Mouse (Mus musculus): ENCODE results near the gene Copz2. TPM values are rescaled to one million over a fixed set of nuclear protein-coding genes. Genes with fewer than 3 reads are reported as not detected.
"Not testable (repeated sequence)": the region's sequence is repeated elsewhere in the genome, so short reads cannot be mapped to it uniquely, and the experiment has no call there.

The Copz2 gene
- polyA plus RNA-seq (2015; fragmentation: Nextera tagmentation; extraction: Ambion mirVana) = 140 and 149 TPM in 2 replicates

DNA sequence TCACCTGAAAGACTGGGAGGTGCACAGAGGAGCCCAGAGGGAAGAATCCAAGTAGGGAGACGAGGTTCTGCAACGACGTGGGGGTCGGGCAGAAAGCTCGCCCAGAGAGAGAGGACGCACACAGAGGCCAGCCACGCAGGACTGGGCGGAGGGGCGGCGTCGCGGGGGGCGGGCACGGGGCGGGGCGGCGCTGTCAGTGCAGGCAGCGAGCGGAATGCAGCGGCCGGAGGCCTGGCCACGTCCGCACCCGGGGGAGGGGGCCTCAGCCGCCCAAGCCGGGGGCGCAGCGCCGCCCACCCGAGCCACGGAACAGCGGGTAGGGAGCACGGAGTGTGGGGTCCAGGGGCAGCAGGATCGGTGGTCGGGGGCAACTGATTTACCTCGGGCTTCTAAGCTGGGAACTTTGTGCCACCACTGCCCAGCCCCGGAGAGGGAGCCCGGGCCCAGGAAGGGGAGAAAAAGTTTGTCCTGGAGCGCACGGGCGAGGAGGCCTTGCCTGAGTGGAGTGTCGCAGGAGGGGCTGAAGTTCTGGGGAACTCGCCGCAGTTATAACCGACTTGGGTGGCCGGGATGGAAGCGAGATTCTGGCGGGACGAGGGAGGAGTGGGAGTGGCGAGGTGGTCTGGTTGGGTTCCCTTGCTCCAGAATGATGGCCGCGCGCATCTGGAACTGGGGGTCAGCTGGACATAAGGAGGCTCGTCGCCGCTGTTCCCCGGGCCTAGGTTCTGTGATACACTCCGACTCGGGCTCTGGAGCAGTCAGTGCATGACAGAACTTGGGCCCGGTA lies at the start of gene Copz2:
Gene Copz2 (plus strand): TSS at position 190 of the 787 bp plus-strand sequence.
- Histone ChIP-seq H3K4me1 (peaks cover 20% of the 10 kb centered on the region), H3K9me3 (no peaks in the 10 kb centered on the region), H3K27me3 (no peaks in the 10 kb centered on the region), H3K4me3 (peak within 1 kb of the TSS; percentile 71), H3K9ac (peak within 1 kb of the TSS; percentile 81), H3K36me3 (peaks cover 14% of the 10 kb centered on the region), H3K27ac (peak within 1 kb of the TSS; percentile 75), H3K4me2 (replicated peaks) (peak within 1 kb of the TSS; percentile 90)
- 1% methylated on average over 58 of the region's 60 CpGs for WGBS
- ATAC-seq (ENCODE audit: low FRiP score, low read depth) = peak; percentile 81

DNA sequence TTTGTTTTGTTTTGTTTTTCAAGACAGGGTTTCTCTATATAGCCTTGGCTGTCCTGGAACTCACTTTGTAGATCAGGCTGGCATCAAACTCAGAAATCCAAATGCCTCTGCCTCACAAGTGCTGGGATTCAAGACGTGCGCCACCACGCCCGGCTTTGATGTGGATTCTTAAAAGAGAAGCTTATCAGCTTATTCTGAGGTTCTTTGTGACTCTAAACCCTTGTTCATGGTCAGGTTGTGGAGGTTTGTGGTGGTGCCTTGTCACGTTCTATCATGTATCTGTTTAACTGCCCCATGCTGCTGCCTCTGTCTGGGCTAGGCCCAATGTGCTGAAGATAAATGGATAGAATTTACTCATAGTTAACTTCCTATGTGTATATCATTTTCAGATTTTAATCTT lies 44.1 kb upstream of the Copz2 start:
- H3K27ac ChIP-seq = no peak overlapping the region
- no peaks in the 10 kb centered on the region for H3K27me3 ChIP-seq
- H3K4me2 ChIP-seq (replicated peaks) = no peak overlapping the region
- no peak overlapping the region for H3K9ac ChIP-seq
- no peaks in the 10 kb centered on the region for H3K9me3 ChIP-seq
- H3K36me3 ChIP-seq = peaks cover 93% of the 10 kb centered on the region
- H3K4me1 ChIP-seq = no peaks in the 10 kb centered on the region
- ATAC-seq (ENCODE audit: low FRiP score, low read depth) = no peak
- H3K4me3 ChIP-seq = no peak overlapping the region
- 93% methylated on average over 5 of the region's 5 CpGs for WGBS

DNA sequence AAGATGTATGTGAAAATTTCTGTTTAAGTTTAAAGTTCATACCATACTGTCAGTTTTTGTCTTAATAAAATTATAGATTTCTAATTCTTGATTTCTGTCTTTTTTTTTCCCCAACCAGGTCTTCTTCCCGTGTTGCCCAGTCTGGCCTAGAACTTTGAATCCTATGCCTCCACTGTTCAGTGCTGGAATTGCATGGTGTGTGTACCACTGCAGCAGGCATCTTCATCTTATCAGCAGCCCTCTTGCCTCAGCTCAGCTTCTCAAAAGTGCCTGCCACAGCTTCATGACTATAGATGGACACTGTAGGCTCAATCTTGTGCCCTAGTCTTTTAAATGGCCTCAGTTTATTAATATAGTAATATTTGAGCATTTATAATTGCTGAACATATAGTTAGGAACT lies 41.6 kb upstream of the Copz2 start:
- Histone ChIP-seq H3K27ac (no peak overlapping the region), H3K4me2 (replicated peaks) (no peak overlapping the region), H3K9me3 (no peaks in the 10 kb centered on the region), H3K36me3 (peaks cover 94% of the 10 kb centered on the region), H3K9ac (no peak overlapping the region), H3K4me3 (no peak overlapping the region), H3K27me3 (no peaks in the 10 kb centered on the region), H3K4me1 (no peaks in the 10 kb centered on the region)
- 67% methylated on average over 1 of the region's 1 CpGs for WGBS
- no peak for ATAC-seq (ENCODE audit: low FRiP score, low read depth)

DNA sequence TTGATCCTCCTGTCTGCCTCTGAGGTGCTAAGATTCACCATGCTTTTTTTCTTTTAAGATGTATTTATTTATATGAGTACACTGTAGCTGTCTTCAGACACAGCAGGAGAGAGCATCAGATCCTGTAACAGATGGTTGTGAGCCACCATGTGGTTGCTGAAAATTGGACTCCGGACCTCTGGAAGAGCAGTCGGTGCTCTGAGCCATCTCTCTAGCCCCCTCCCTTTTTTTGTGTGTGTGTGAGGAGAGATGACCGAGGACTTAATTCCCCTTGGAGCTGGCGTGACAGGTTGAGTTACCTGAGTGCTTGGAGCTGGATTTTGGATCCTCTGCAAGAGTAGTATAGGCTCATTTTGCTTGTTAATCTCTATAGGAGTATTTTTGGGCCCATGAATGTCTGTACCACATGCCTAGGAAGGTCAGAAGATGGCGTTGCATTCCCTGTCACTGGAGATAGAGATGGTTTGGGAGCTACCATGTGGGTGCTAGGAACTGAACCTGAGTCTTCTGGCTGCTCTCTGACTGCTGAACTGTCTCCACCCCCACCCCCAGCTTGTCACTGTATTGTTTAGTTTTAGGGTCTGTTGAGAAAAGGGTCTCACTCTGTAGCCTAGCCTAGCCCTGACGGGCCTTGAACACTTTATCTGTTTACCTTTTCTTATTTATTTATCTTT lies 40.0 kb upstream of the Copz2 start:
- 92% methylated on average over 6 of the region's 6 CpGs for WGBS
- Histone ChIP-seq H3K4me3 (no peak overlapping the region), H3K36me3 (peaks cover 93% of the 10 kb centered on the region), H3K4me1 (no peaks in the 10 kb centered on the region), H3K4me2 (replicated peaks) (no peak overlapping the region), H3K27me3 (no peaks in the 10 kb centered on the region), H3K27ac (no peak overlapping the region), H3K9ac (no peak overlapping the region), H3K9me3 (no peaks in the 10 kb centered on the region)
- ATAC-seq (ENCODE audit: low FRiP score, low read depth) = no peak

DNA sequence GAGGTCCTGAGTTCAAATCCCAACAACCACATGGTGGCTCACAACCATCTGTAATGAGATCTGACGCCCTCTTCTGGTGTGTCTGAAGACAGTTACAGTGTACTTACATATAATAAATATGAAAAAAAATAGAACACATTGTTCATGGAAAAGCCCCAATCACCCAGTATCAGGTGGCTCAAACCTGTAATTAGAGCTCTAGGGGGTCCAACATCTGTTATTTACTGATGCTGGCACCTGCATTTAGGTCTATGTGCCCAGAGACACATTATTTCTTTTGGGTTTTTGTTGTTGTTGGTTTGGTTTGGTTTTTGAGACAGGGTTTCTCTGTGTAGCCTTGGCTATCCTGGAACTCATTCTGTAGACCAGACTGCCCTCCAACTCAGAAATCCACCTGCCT lies 38.5 kb upstream of the Copz2 start:
- H3K27ac ChIP-seq; H3K27me3 ChIP-seq; H3K9ac ChIP-seq; H3K9me3 ChIP-seq; ATAC-seq (ENCODE audit: low FRiP score, low read depth); H3K4me2 ChIP-seq (replicated peaks); H3K4me1 ChIP-seq; H3K4me3 ChIP-seq: not testable (repeated sequence)
- 82% methylated on average over 1 of the region's 1 CpGs for WGBS
- H3K36me3 ChIP-seq = peaks cover 91% of the 10 kb centered on the region

DNA sequence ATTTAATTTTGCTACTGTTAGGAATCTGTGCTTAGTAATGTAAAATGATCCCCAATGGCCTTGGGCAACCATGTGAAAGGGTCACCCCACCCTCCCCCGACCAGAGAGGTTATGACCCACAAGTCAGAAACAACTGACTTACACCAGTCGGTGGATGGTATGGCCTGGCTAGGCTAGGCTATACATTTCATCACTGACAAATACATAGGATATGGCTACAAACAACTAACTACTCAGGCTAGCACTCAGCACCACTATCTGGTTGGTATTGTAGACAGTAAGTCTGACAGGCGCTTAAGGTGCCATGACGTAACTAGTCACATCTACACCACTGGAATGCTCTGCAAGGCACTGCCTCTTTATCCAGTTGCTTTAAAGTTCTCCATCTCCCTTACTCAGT lies 36.2 kb upstream of the Copz2 start:
- no peaks in the 10 kb centered on the region for H3K4me1 ChIP-seq
- H3K9ac ChIP-seq = no peak overlapping the region
- no peak overlapping the region for H3K4me3 ChIP-seq
- H3K9me3 ChIP-seq = no peaks in the 10 kb centered on the region
- H3K4me2 ChIP-seq (replicated peaks) = no peak overlapping the region
- H3K27ac ChIP-seq = no peak overlapping the region
- 79% methylated on average over 4 of the region's 4 CpGs for WGBS
- no peaks in the 10 kb centered on the region for H3K27me3 ChIP-seq
- H3K36me3 ChIP-seq = peaks cover 97% of the 10 kb centered on the region
- no peak for ATAC-seq (ENCODE audit: low FRiP score, low read depth)

DNA sequence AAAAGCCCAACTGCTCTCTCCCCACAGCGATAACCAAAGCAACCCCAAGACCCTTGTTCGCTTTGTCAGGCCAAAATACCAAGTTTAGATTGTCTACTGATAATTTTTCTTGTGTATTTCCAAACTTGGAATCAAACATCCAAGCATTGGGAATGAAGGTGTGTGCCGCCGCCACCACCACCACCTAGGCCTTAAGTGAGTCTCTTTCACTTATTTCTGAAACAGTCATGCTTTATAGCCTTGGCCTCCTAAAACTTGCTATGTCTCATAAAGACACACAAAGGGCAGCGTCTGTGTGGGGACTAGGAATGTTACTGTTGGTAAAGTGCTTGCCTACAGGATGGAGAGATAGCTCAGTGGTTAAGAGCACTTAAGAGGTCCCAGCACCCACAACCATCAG lies 35.8 kb upstream of the Copz2 start:
- Histone ChIP-seq H3K27ac (no peak overlapping the region), H3K9me3 (no peaks in the 10 kb centered on the region), H3K4me3 (no peak overlapping the region), H3K4me1 (no peaks in the 10 kb centered on the region), H3K36me3 (peaks cover 97% of the 10 kb centered on the region), H3K27me3 (no peaks in the 10 kb centered on the region), H3K4me2 (replicated peaks) (no peak overlapping the region), H3K9ac (no peak overlapping the region)
- 88% methylated on average over 5 of the region's 5 CpGs for WGBS
- ATAC-seq (ENCODE audit: low FRiP score, low read depth) = no peak

DNA sequence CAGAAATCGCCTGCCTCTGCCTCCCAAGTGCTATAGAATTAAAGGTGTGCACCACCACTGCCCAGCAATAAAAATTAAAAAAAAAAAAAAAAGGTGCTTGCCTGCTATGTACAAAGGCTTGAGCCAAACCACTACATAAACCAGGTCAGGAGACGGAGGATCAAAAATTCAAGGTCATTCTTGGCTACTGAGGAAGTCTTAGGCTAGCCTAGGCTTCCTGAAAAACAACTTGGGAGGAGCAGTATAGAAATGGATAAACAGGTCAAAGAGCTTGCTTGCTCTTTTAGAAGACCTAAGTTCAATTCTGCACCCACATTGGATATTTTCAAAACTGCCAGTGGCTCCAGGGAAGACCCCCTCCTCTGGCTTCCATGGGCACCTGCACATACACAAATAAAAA lies 35.2 kb upstream of the Copz2 start:
- no peaks in the 10 kb centered on the region for H3K27me3 ChIP-seq
- H3K27ac ChIP-seq = no peak overlapping the region
- 89% methylated on average over 2 of the region's 2 CpGs for WGBS
- H3K9ac ChIP-seq = no peak overlapping the region
- ATAC-seq (ENCODE audit: low FRiP score, low read depth) = no peak
- no peaks in the 10 kb centered on the region for H3K9me3 ChIP-seq
- H3K4me1 ChIP-seq = no peaks in the 10 kb centered on the region
- peaks cover 97% of the 10 kb centered on the region for H3K36me3 ChIP-seq
- H3K4me3 ChIP-seq = no peak overlapping the region
- no peak overlapping the region for H3K4me2 ChIP-seq (replicated peaks)

DNA sequence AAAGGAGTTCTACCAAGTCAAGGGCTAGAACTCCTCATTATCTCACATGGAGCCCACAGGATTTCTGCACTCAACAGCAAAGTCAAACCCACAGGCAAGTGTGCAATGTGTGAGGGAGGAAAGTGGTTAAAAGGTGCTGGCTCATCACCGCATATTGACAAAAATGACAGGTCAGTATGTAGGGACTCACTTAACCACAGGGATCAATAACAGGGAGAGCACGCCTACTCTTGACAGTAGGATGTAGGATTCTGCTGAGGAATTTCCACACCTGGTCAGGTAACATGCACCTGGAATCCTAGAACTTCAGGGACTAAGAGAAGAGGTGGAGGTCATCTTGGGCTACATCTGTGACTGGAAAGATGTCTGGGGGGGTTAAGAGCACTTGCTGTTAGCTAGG lies 33.8 kb upstream of the Copz2 start:
- Histone ChIP-seq H3K4me2 (replicated peaks) (no peak overlapping the region), H3K4me1 (no peaks in the 10 kb centered on the region), H3K9me3 (no peaks in the 10 kb centered on the region), H3K36me3 (peaks cover 97% of the 10 kb centered on the region), H3K4me3 (no peak overlapping the region), H3K27me3 (no peaks in the 10 kb centered on the region), H3K9ac (no peak overlapping the region), H3K27ac (no peak overlapping the region)
- no peak for ATAC-seq (ENCODE audit: low FRiP score, low read depth)
- 93% methylated on average over 2 of the region's 2 CpGs for WGBS

DNA sequence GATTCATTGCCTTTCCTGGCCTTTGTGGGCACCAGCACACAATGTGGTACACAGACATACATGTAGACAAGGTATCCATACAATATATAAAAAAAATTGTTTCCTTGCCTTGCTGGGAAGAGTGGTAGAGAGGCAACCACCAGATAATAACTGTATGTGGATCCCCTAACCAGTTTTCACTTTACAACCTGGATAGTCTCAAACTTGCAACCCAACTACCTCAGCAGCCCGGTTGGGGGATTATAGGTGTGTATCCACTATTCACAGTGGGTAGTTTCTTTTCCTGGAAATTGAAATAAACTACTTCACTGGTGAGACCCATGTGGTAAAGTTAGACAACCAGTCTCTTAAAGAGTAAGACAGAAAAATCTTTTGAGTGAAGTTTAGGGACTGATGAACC lies 33.2 kb upstream of the Copz2 start:
- WGBS = 83% methylated on average over 1 of the region's 1 CpGs
- no peak overlapping the region for H3K27ac ChIP-seq
- H3K9ac ChIP-seq = no peak overlapping the region
- no peaks in the 10 kb centered on the region for H3K4me1 ChIP-seq
- ATAC-seq (ENCODE audit: low FRiP score, low read depth) = no peak
- H3K4me2 ChIP-seq (replicated peaks) = no peak overlapping the region
- no peaks in the 10 kb centered on the region for H3K27me3 ChIP-seq
- H3K36me3 ChIP-seq = peaks cover 97% of the 10 kb centered on the region
- no peaks in the 10 kb centered on the region for H3K9me3 ChIP-seq
- no peak overlapping the region for H3K4me3 ChIP-seq

DNA sequence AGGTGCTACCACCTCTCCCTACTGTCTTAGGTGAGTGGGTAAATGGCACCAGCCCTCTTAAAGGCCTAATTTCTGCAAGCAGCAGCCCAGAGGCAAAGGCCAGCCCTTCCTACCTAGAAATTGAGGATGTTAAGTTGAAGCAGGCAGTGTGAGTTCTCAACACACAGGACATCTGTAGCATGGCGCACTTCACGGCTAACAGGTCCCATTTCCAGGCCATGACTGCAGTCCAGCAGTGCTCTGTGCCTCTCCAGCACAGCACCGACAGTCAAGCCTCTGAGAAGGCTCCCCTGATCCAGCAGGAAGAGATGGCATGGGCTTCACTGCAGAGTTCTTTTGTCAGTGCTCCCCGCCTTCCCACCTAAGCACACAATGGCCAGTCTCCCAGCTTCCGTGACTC lies 32.7 kb upstream of the Copz2 start:
- peaks cover 97% of the 10 kb centered on the region for H3K36me3 ChIP-seq
- H3K9me3 ChIP-seq = no peaks in the 10 kb centered on the region
- WGBS = 92% methylated on average over 5 of the region's 5 CpGs
- H3K9ac ChIP-seq = no peak overlapping the region
- H3K27ac ChIP-seq = no peak overlapping the region
- H3K27me3 ChIP-seq = no peaks in the 10 kb centered on the region
- no peak for ATAC-seq (ENCODE audit: low FRiP score, low read depth)
- no peaks in the 10 kb centered on the region for H3K4me1 ChIP-seq
- H3K4me3 ChIP-seq = no peak overlapping the region
- H3K4me2 ChIP-seq (replicated peaks) = no peak overlapping the region

DNA sequence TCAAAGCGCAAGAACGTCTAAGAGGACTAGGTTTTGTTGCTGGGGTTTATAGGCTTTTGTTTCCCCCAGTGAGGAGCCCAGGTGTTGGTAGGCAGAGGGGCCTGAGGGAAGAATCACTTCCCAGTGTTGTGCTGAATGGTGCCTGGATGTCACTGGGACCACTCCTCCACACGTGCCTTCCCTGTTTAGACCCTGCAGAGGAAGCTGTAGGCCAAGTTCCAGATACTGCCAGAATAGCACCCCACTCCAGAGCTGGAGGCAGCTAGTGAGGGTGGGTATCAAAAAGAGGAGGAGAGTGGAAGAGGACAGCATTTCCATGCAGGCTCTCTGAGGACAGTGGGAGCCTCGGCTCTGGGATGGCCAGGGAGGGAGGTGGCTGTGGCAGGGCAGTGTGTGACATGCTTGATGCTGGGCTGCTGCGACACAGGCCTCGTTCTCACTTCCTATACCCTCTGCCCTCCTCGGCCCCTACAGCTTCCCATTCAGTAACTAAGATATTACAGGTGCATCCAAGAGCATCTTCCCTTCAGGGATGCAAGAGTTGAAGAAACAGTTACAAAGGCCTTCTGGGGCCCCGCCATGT lies 31.5 kb upstream of the Copz2 start:
- no peak overlapping the region for H3K4me3 ChIP-seq
- H3K27me3 ChIP-seq = no peaks in the 10 kb centered on the region
- peaks cover 8% of the 10 kb centered on the region for H3K4me1 ChIP-seq
- H3K4me2 ChIP-seq (replicated peaks) = no peak overlapping the region
- H3K9ac ChIP-seq = no peak overlapping the region
- no peak for ATAC-seq (ENCODE audit: low FRiP score, low read depth)
- peaks cover 94% of the 10 kb centered on the region for H3K36me3 ChIP-seq
- WGBS = 81% methylated on average over 8 of the region's 8 CpGs
- no peak overlapping the region for H3K27ac ChIP-seq
- no peaks in the 10 kb centered on the region for H3K9me3 ChIP-seq
